Mouse (Mus musculus) midbrain, embryonic 13.5 days (tissue): ENCODE results near the gene Proser3. TPM values are rescaled to one million over a fixed set of nuclear protein-coding genes. Genes with fewer than 3 reads are reported as not detected.

Source experiments
- ATAC-seq: fragments of 200-750 bp; cut with Nextera tagmentation; 2 replicates; pipeline ENCODE4 v1.8.0; 2017; ENCODE audit warnings: mild to moderate bottlenecking, moderate TSS enrichment, moderate library complexity
- H3K27ac ChIP-seq: fragments of 300-500 bp; sonication (generic); 2 replicates; pipeline ENCODE4 v1.5.1; 2015; ENCODE audit warnings: inconsistent platforms, mild to moderate bottlenecking, moderate library complexity
- H3K27me3 ChIP-seq: fragments of 300-500 bp; sonication (generic); 2 replicates; pipeline ENCODE4 v1.6.1; 2015; ENCODE audit warnings: mild to moderate bottlenecking, inconsistent platforms
- H3K36me3 ChIP-seq: fragments of 300-500 bp; sonication (generic); 2 replicates; pipeline ENCODE4 v1.6.1; 2015; ENCODE audit warnings: mild to moderate bottlenecking, inconsistent platforms
- H3K4me1 ChIP-seq: fragments of 300-500 bp; sonication (generic); replicated peaks from 2 replicates; pipeline ENCODE4 v1.6.1; 2015; ENCODE audit warnings: inconsistent platforms
- H3K4me2 ChIP-seq: fragments of 300-500 bp; sonication (generic); replicated peaks from 2 replicates; pipeline ENCODE4 v1.6.1; 2015; ENCODE audit warnings: moderate library complexity, mild to moderate bottlenecking, inconsistent platforms
- H3K4me3 ChIP-seq: fragments of 300-500 bp; sonication (generic); replicated peaks from 2 replicates; pipeline ENCODE4 v1.5.1; 2015; ENCODE audit warnings: mild to moderate bottlenecking, inconsistent platforms
- H3K9ac ChIP-seq: fragments of 300-500 bp; sonication (generic); replicated peaks from 2 replicates; pipeline ENCODE4 v1.6.1; 2015; ENCODE audit warnings: mild to moderate bottlenecking, inconsistent platforms
- H3K9me3 ChIP-seq: fragments of 300-500 bp; sonication (generic); 2 replicates; pipeline ENCODE4 v1.6.1; 2016; ENCODE audit warnings: mild to moderate bottlenecking, inconsistent platforms
- WGBS: fragments of 180-500 bp; shearing (Covaris S2); methylation state at CpG from one replicate; pipeline ENCODE4 v1.1.7; 2015; 5-methylcytosine and 5-hydroxymethylcytosine counted together
- polyA plus RNA-seq: library from polyadenylated mRNA; unstranded; fragments of >200 nt; fragmentation: Nextera tagmentation; extraction: Ambion mirVana; gene quantifications from 2 replicates; pipeline ENCODE4 v1.2.1, GENCODE M21; 2015

The Proser3 gene
- polyA plus RNA-seq, 1 experiment from 2014 or later: 12.3 TPM

DNA sequence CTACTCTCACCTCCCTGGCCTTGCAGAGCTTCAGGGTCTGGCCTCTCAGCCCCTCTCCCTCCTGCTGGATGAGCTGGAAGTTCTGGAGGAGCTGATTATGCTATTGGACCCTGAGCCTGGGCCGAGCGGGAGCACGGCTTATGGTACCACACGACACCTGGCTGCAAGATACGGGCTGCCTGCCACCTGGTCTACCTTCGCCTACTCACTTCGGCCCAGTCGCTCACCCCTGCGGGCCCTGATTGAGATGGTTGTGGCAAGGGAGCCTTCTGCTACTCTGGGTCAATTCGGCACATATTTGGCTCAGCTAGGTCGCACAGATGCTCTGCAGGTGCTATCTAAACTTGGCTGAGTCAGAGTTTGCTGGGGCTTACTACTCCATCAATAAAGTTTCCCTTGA lies 15.5 kb upstream of the Proser3 start:
- Histone ChIP-seq H3K27me3 (no peaks in the 10 kb centered on the region), H3K4me2 (no peak overlapping the region), H3K4me3 (no peak overlapping the region), H3K36me3 (peaks cover 71% of the 10 kb centered on the region), H3K4me1 (peaks cover 10% of the 10 kb centered on the region), H3K27ac (no peak overlapping the region), H3K9me3 (no peaks in the 10 kb centered on the region), H3K9ac (no peak overlapping the region)
- 93% methylated on average over 11 of the region's 11 CpGs for WGBS
- ATAC-seq: no peak

DNA sequence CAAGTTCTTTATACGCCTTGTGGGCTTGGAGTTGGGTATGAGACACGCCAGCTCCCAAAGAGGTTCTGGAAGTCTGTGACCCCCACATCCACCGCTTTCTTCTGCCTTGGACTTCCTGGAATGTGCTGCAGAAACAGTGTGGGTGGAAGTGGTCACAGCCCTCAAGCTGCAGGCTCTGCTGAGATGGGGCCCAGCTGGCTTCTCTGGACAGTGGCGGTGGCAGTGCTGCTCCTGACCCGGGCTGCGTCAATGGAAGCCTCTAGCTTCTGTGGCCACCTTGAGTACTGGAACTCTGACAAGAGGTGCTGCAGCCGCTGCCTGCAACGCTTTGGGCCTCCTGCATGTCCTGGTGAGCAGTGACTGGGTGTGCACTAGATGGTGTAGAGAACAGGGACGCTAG lies 13.9 kb upstream of the Proser3 start:
- Histone ChIP-seq H3K36me3 (peaks cover 58% of the 10 kb centered on the region), H3K9me3 (no peaks in the 10 kb centered on the region), H3K27me3 (no peaks in the 10 kb centered on the region), H3K4me1 (peaks cover 17% of the 10 kb centered on the region), H3K4me3 (no peak overlapping the region), H3K4me2 (no peak overlapping the region), H3K27ac (no peak overlapping the region), H3K9ac (no peak overlapping the region)
- 91% methylated on average over 9 of the region's 9 CpGs for WGBS
- ATAC-seq: no peak

DNA sequence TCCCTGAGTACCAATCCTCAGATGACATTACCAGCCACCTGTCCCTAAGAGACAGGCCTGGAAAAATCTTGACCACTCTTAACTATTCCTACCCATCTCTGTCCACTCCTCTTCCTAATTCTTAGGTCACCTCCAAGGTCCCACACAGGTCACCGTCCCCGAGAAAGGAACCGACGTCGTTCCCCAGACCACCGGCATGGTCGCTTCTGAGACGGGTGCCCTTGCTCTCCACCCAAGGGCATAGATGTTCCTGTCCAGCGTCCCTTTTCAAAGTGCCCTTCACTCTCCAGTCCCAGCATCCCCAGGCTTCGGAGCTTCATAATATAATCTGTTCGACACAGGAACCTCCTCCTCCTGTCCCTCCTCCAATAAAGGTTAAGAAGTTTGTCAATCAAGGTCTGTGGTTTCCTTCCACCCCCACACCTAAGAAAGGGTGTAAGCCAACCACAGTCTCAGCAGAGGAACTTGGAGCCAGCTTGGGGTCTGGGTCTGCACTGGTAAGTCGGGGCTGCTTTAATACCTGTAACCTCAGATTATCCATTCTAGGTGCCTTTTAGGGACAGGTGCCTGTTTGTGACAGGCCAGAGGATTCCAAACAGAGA lies 13.0 kb upstream of the Proser3 start, which contains the start of gene Igflr1:
Igflr1 (plus strand) TSS at position 458 of the 602 bp plus-strand sequence.
- peak within 1 kb of the TSS; percentile 83; the same call in 1 of the 2 replicates for H3K4me3 ChIP-seq
- ATAC-seq: no peak
- H3K9ac ChIP-seq: no peak within 1 kb of the TSS

DNA sequence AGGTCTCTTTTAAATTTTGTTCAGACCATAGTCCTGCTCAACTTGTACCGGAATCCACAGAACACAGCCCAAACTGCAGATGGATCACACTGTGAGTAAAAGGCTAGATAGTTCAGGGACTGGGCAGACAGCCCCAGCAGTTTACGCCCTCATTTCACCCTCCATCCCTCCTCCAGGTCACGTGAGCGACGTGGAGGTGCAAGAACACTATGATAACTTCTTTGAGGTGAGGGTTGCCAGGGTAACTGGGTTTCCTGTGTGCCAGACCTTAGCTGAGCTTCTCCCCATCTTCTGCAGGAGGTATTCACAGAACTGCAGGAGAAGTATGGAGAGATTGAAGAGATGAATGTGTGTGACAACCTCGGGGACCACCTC lies 11.8 kb upstream of the Proser3 start:
- Histone ChIP-seq H3K4me2 (peak overlapping the region; percentile 68), H3K4me1 (peaks cover 23% of the 10 kb centered on the region), H3K9me3 (no peaks in the 10 kb centered on the region), H3K9ac (peak overlapping the region; percentile 82), H3K27ac (peak overlapping the region; percentile 91; the same call in 1 of the 2 replicates), H3K4me3 (peak overlapping the region; percentile 83), H3K36me3 (peaks cover 37% of the 10 kb centered on the region), H3K27me3 (no peaks in the 10 kb centered on the region)
- ATAC-seq: no peak; the same call in 1 of the 2 replicates
- 26% methylated on average over 6 of the region's 6 CpGs for WGBS

More for the DNA sequence above, 13.0 kb upstream of the Proser3 start, which contains the start of gene Igflr1:
- no peaks in the 10 kb centered on the region for H3K9me3 ChIP-seq
- peaks cover 49% of the 10 kb centered on the region for H3K36me3 ChIP-seq
- no peaks in the 10 kb centered on the region for H3K27me3 ChIP-seq
- 98% methylated on average over 12 of the region's 12 CpGs for WGBS
- peak within 1 kb of the TSS; percentile 68 for H3K4me2 ChIP-seq
- H3K4me1 ChIP-seq: peaks cover 17% of the 10 kb centered on the region
- no peak within 1 kb of the TSS for H3K27ac ChIP-seq

DNA sequence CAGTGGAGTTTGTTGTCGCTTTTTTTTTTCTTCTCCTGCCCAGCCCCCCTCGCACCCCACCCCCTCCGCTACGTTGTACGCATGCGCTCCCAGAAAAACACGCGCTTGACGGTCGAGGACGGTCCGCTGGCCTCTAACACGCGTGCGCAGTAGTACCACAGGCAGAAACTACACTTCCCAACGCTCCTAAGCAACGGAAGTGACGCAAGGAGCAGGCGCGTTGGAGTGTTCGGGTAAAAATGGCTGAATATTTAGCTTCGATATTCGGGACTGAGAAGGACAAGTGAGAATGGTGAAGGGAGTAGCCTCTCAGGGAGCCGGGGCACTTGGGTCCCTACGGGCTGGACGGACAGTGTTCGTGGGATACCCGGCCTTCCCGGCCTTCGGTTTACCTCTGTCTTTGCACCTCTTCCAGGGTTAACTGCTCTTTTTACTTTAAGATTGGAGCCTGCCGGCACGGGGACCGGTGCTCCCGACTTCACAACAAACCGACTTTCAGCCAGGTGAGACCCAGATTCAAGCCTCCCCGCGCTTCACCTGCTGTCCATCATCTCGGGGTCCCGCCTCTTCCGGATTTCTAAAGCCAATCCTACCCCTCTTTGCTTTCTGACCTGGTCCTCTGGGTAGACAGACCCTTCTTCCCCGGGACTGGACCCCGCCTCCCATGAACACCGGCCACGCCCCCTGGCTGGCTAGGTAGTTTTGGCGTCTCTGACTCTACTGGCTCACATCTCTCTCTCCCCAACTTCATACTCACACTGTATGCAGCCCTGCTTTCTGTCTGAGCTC lies 11.2 kb upstream of the Proser3 start, which contains the start of the genes U2af1l4, Gm49396 and Psenen:
U2af1l4 (plus strand) TSS at position 185 of the 789 bp plus-strand sequence.
Gm49396 (plus strand) TSS at position 228 of the 789 bp plus-strand sequence.
Psenen (minus strand) TSS at position 511 of the 789 bp plus-strand sequence.
- peak within 1 kb of the TSS; percentile 91 for H3K27ac ChIP-seq
- H3K9me3 ChIP-seq: no peaks in the 10 kb centered on the region
- peak; percentile 87 for ATAC-seq
- peak within 1 kb of the TSS; percentile 82 for H3K9ac ChIP-seq
- H3K4me1 ChIP-seq: peaks cover 29% of the 10 kb centered on the region
- under 1% methylated on average over 45 of the region's 45 CpGs for WGBS
- peaks cover 31% of the 10 kb centered on the region for H3K36me3 ChIP-seq
- H3K27me3 ChIP-seq: no peaks in the 10 kb centered on the region
- H3K4me2 ChIP-seq: peak within 1 kb of the TSS; percentile 89
- peak within 1 kb of the TSS; percentile 83 for H3K4me3 ChIP-seq

DNA sequence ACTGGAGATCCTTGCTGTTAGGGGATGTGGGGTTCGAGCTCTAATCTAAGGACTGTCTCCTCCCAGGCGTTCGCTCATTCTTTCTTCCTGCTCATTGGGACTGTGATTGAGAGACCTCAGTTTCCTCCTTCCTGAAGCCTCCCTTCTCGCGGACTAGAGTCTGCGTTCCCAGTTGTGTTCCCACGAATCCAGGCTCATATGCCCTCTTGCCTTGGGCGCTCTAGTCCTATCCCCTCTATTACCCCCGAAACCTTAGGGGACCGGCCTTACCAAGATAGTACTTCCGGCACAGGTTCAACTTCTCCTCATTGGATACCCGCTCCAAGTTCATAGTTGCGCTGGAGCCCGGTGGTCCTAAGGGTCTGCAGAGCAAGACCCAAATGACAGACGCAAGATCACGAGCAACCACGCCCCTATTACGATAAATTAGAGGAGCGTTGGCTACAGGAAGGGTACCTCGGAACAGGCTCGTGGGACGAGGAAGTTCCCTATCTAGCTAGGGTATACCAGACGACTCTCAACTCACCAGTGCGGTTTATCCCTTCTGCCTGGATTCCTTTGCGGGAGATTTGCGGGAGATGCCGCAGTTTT lies 10.5 kb upstream of the Proser3 start:
- Histone ChIP-seq H3K36me3 (peaks cover 31% of the 10 kb centered on the region), H3K9ac (peak overlapping the region; percentile 68), H3K27ac (peak overlapping the region; percentile 69), H3K27me3 (no peaks in the 10 kb centered on the region), H3K4me1 (peaks cover 36% of the 10 kb centered on the region), H3K9me3 (no peaks in the 10 kb centered on the region), H3K4me3 (peak overlapping the region; percentile 83), H3K4me2 (peak overlapping the region; percentile 89)
- 2% methylated on average over 27 of the region's 27 CpGs for WGBS
- 0 out of 2 replicates have a peak, but pooled peaks have one; percentile 8 for ATAC-seq

DNA sequence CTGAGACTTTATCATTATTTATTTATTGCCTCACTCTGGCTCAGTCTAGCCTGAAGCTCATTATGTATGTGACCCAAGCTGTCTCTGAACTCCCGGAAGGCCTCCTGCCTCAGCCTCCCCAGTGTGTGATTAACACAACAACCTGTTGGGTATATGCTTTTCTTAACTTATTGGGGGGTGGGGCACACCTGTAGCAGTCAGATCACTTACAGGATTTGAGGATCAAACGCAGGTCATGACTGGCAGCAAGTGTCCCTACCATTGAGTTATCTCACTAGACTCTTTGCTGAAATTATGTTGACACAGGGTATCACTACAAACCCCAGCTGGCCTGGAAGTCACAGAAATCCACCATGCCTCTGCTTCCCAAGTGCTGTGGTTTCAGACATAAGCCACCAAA lies 8.2 kb upstream of the Proser3 start:
- no peaks in the 10 kb centered on the region for H3K9me3 ChIP-seq
- peak overlapping the region; percentile 91; the same call in 1 of the 2 replicates for H3K4me2 ChIP-seq
- ATAC-seq: no peak
- no peaks in the 10 kb centered on the region for H3K27me3 ChIP-seq
- H3K27ac ChIP-seq: no peak overlapping the region
- 77% methylated on average over 2 of the region's 2 CpGs for WGBS
- no peak overlapping the region for H3K4me3 ChIP-seq
- H3K4me1 ChIP-seq: peaks cover 36% of the 10 kb centered on the region
- H3K9ac ChIP-seq: no peak overlapping the region
- peaks cover 31% of the 10 kb centered on the region for H3K36me3 ChIP-seq

DNA sequence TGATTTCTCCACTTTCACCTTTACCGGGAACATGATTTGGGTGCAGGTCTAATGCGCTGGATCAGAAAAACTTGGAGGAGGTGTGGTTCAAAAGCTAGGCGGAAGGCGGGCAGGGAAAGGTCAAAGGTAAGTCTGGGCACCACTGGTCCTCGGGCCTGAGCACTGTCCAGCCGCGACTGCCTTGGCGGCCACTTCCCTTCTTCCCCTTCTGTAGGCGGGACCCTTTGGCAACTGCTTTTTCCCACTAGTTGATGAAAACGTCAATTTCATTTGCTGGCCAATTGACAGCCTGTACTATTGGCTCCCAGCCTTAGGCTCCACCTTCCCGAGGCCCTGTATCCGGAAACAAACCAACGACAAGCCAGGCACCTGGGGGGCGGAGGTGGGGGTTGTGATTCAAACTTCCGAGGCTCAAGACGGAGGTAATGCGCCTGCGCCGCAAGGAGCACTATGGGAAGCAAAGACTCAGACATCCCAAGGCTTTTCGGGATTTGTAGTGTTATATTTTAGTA lies 7.4 kb upstream of the Proser3 start, which contains the start of gene Lin37:
Lin37 (minus strand) TSS at position 396 of the 512 bp plus-strand sequence.
- Histone ChIP-seq H3K36me3 (peaks cover 36% of the 10 kb centered on the region), H3K4me2 (peak within 1 kb of the TSS; percentile 91), H3K27me3 (peaks cover 2% of the 10 kb centered on the region; the same call in 1 of the 2 replicates), H3K9me3 (no peaks in the 10 kb centered on the region), H3K9ac (peak within 1 kb of the TSS; percentile 81), H3K4me1 (peaks cover 35% of the 10 kb centered on the region), H3K27ac (no peak within 1 kb of the TSS; the same call in 1 of the 2 replicates), H3K4me3 (peak within 1 kb of the TSS; percentile 56)
- WGBS: under 1% methylated on average over 20 of the region's 20 CpGs
- ATAC-seq: peak; percentile 86

DNA sequence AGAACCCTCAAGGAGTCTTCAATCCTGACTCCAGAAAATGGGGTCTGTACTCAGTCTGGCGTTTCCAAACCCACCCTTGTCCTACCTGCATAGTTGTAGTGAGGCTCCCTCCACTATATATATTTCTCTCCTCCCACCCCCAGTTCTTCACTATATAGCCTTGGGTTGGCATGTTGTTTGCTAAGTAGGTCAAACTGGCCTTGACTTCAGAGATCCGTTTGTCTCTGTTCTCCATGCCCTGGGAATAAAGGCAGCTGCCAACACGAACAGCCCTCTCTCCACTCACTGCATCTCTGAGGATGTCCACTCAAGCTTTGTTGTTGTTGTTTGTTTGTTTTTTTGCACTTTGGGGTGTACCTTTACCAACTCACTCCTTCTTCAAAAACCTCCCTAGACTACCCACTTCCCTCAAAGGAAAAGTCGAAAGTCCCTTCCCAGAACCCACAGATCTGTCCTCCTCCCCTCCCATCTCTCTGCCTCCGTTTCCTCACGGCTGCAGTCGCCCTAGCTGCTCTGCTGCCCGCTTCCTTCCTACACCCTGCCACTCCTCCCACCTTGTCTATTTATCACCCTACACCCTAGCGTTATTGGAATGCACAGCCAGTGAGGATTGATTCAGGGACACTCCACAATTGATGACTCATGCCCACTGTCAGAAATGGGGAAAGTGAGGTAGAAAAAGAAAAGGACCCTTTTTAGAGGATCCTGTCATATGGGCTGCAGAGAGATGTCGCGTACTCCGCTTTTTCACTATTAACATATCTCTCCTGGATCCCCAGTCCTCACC lies 6.8 kb upstream of the Proser3 start:
- Histone ChIP-seq H3K4me2 (peak overlapping the region; percentile 91), H3K36me3 (peaks cover 40% of the 10 kb centered on the region)
- ATAC-seq: peak; percentile 3; the same call in 1 of the 2 replicates

DNA sequence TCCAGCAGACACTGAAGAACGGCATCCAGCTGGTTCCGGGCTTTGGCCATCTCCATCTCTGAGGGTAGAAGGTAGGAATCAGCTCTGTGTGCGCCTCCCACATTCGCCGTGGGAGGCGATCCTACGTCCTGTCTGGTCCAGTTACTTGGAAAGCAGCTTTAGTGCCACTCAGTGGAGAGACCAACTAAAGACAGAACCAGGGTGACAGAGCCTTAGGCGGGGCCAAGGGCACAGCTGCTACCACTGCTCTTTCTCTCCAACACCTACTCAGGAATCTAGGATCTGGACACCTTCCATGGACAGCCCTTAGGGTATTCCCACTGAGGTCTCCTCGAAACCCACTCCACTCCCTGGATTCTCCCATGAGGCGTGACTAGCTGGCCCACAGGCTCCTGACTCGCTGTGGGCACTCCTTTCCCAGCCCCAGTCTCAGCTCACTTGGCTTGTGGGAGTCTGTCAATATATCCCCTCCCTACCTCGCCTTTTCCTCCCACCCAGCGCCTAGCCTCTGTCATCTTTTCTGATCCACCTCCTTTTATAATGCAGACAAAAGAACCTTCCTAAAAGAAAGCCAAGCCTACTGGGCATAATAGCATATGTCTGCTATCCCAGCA lies 5.9 kb upstream of the Proser3 start:
- Histone ChIP-seq H3K9me3 (no peaks in the 10 kb centered on the region), H3K27me3 (peaks cover 8% of the 10 kb centered on the region; the same call in 1 of the 2 replicates), H3K27ac (no peak overlapping the region), H3K4me2 (peak overlapping the region; percentile 91), H3K36me3 (peaks cover 40% of the 10 kb centered on the region), H3K4me1 (peaks cover 34% of the 10 kb centered on the region), H3K9ac (peak overlapping the region; percentile 81; the same call in 1 of the 2 replicates), H3K4me3 (peak overlapping the region; percentile 56; the same call in 1 of the 2 replicates)
- no peak for ATAC-seq
- 91% methylated on average over 13 of the region's 13 CpGs for WGBS

More for the DNA sequence above, 6.8 kb upstream of the Proser3 start:
- no peaks in the 10 kb centered on the region for H3K9me3 ChIP-seq
- no peak overlapping the region; the same call in 1 of the 2 replicates for H3K27ac ChIP-seq
- H3K9ac ChIP-seq: peak overlapping the region; percentile 81
- 15% methylated on average over 12 of the region's 12 CpGs for WGBS
- peaks cover 8% of the 10 kb centered on the region; the same call in 1 of the 2 replicates for H3K27me3 ChIP-seq
- H3K4me3 ChIP-seq: peak overlapping the region; percentile 56
- H3K4me1 ChIP-seq: peaks cover 29% of the 10 kb centered on the region
